Mouse (Mus musculus) forebrain, embryonic 16.5 days (tissue): Measurements from ENCODE around the gene Casz1. TPM values are rescaled to one million over a fixed set of nuclear protein-coding genes. Genes with fewer than 3 reads are reported as not detected.

ENCODE experiments used
- ATAC-seq: fragments of 200-750 bp; cut with Nextera tagmentation; 2 replicates; pipeline ENCODE4 v1.8.0; 2017; ENCODE audit warnings: mild to moderate bottlenecking, moderate library complexity
- H3K27ac ChIP-seq: fragments of 300-500 bp; sonication (generic); 2 replicates; pipeline ENCODE4 v1.5.1; 2014; ENCODE audit warnings: low read length, control low read depth
- H3K27me3 ChIP-seq: fragments of 300-500 bp; sonication (generic); replicated peaks from 2 replicates; pipeline ENCODE4 v1.6.1; 2014; ENCODE audit warnings: low read length; ENCODE audit not compliant: control insufficient read depth, insufficient read depth
- H3K36me3 ChIP-seq: fragments of 300-500 bp; sonication (generic); 2 replicates; pipeline ENCODE4 v1.6.1; 2014; ENCODE audit not compliant: control insufficient read depth, insufficient read depth
- H3K4me1 ChIP-seq: fragments of 300-500 bp; sonication (generic); replicated peaks from 2 replicates; pipeline ENCODE4 v1.6.1; 2014; ENCODE audit warnings: low read length; ENCODE audit not compliant: control insufficient read depth, insufficient read depth
- H3K4me2 ChIP-seq: fragments of 300-500 bp; sonication (generic); 2 replicates; pipeline ENCODE4 v1.6.1; 2014; ENCODE audit warnings: mild to moderate bottlenecking, low read length, control low read depth
- H3K4me3 ChIP-seq: fragments of 300-500 bp; sonication (generic); replicated peaks from 2 replicates; pipeline ENCODE4 v1.5.1; 2014; ENCODE audit warnings: mild to moderate bottlenecking, low read length, control low read depth
- H3K9ac ChIP-seq: fragments of 300-500 bp; sonication (generic); replicated peaks from 2 replicates; pipeline ENCODE4 v1.6.1; 2014; ENCODE audit warnings: low read depth, low read length, control low read depth
- H3K9me3 ChIP-seq: fragments of 300-500 bp; sonication (generic); 2 replicates; pipeline ENCODE4 v1.6.1; 2016; ENCODE audit warnings: low read length; ENCODE audit not compliant: control insufficient read depth
- WGBS: fragments of 180-500 bp; shearing (Covaris S2); extraction: QIAGEN DNeasy Blood & Tissue Kit; methylation state at CpG from one replicate; pipeline ENCODE4 v1.1.7; 2014; 5-methylcytosine and 5-hydroxymethylcytosine counted together
- polyA plus RNA-seq: library from polyadenylated mRNA; unstranded; fragments of >200 nt; fragmentation: Nextera tagmentation; extraction: Ambion mirVana; gene quantifications from 2 replicates; pipeline ENCODE4 v1.2.1, GENCODE M21; 2015

The Casz1 gene
- polyA plus RNA-seq, 1 experiment from 2014 or later = 1.0 TPM

DNA sequence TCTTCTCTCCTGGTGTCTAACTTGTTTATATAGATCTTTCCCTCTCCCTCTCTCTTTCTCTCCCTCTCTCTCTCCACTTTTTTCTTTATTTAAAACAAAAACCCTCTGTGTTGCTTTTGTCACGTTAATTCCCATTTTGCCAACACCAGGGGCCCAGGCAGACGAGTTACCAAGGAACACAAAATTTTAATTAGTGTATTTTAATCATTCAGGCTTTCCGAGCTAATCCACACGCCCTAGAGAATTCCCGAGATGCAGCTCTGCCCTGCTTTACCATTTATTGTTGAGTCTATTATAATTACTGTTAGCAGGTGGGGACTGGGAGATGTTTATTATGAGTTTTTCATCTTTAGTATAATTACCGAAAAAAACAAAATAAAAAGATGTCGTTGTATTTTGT lies 56.4 kb downstream of the Casz1 start:
- WGBS = 6% methylated on average over 7 of the region's 7 CpGs
- H3K9me3 ChIP-seq = no peaks in the 10 kb centered on the region
- H3K4me1 ChIP-seq = peaks cover 42% of the 10 kb centered on the region
- H3K27ac ChIP-seq = peak overlapping the region; percentile 43
- no peaks in the 10 kb centered on the region for H3K36me3 ChIP-seq
- peak overlapping the region; percentile 24; the same call in 1 of the 2 replicates for H3K4me3 ChIP-seq
- H3K9ac ChIP-seq = peak overlapping the region; percentile 23; the same call in 1 of the 2 replicates
- H3K27me3 ChIP-seq = peaks cover 14% of the 10 kb centered on the region; the same call in 1 of the 2 replicates
- H3K4me2 ChIP-seq = peak overlapping the region; percentile 49
- ATAC-seq = no peak

GRCm38 (mm10) chr4:148866812-148867470 lies 62.7 kb downstream of the Casz1 start:
- peaks cover 34% of the 10 kb centered on the region for H3K4me1 ChIP-seq
- no peak overlapping the region for H3K27ac ChIP-seq
- no peak overlapping the region for H3K4me2 ChIP-seq

GRCm38 (mm10) chr4:148867721-148868397 lies 63.6 kb downstream of the Casz1 start:
- 38% methylated on average over 11 of the region's 11 CpGs for WGBS
- Histone ChIP-seq H3K4me2 (no peak overlapping the region), H3K27ac (no peak overlapping the region), H3K36me3 (no peaks in the 10 kb centered on the region), H3K9ac (no peak overlapping the region), H3K4me3 (no peak overlapping the region), H3K27me3 (peaks cover 5% of the 10 kb centered on the region; the same call in 1 of the 2 replicates), H3K9me3 (no peaks in the 10 kb centered on the region), H3K4me1 (peaks cover 43% of the 10 kb centered on the region)
- ATAC-seq = peak; percentile 61

More at GRCm38 (mm10) chr4:148866812-148867470, 62.7 kb downstream of the Casz1 start:
- Histone ChIP-seq H3K4me3 (no peak overlapping the region), H3K9me3 (no peaks in the 10 kb centered on the region), H3K9ac (no peak overlapping the region), H3K36me3 (no peaks in the 10 kb centered on the region), H3K27me3 (peaks cover 9% of the 10 kb centered on the region; the same call in 1 of the 2 replicates)
- ATAC-seq = peak; percentile 29; the same call in 1 of the 2 replicates
- 2% methylated on average over 12 of the region's 12 CpGs for WGBS

GRCm38 (mm10) chr4:148869566-148869965 lies 65.3 kb downstream of the Casz1 start:
- no peak for ATAC-seq
- 53% methylated on average over 7 of the region's 7 CpGs for WGBS
- Histone ChIP-seq H3K4me2 (no peak overlapping the region), H3K4me3 (no peak overlapping the region), H3K4me1 (peaks cover 45% of the 10 kb centered on the region), H3K27me3 (peaks cover 5% of the 10 kb centered on the region; the same call in 1 of the 2 replicates), H3K36me3 (no peaks in the 10 kb centered on the region), H3K9me3 (no peaks in the 10 kb centered on the region), H3K9ac (no peak overlapping the region), H3K27ac (no peak overlapping the region)

DNA sequence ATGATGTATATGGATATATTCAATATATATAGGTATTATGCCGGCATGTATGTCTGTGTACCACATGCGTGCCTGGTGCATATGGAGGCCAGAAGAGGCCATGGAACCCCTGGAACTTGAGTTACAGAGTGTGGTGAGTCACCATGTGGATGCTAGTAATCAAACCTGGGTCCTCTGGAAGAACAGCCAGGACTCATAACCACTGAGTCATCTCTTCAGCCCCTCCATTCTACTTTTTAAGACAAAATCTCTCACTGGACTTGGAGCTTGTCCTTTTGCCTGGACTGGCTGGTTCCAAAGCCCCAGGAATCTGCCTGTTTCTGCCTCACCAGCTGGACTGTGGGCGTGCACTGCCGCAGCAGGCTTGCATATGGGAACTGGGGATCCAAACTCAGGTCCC lies 66.3 kb downstream of the Casz1 start:
- Histone ChIP-seq H3K27ac (no peak overlapping the region), H3K9ac (no peak overlapping the region), H3K9me3 (no peaks in the 10 kb centered on the region), H3K4me2 (no peak overlapping the region), H3K4me3 (no peak overlapping the region), H3K36me3 (no peaks in the 10 kb centered on the region), H3K4me1 (peaks cover 45% of the 10 kb centered on the region), H3K27me3 (peaks cover 9% of the 10 kb centered on the region)
- WGBS = 89% methylated on average over 4 of the region's 4 CpGs
- ATAC-seq = no peak

DNA sequence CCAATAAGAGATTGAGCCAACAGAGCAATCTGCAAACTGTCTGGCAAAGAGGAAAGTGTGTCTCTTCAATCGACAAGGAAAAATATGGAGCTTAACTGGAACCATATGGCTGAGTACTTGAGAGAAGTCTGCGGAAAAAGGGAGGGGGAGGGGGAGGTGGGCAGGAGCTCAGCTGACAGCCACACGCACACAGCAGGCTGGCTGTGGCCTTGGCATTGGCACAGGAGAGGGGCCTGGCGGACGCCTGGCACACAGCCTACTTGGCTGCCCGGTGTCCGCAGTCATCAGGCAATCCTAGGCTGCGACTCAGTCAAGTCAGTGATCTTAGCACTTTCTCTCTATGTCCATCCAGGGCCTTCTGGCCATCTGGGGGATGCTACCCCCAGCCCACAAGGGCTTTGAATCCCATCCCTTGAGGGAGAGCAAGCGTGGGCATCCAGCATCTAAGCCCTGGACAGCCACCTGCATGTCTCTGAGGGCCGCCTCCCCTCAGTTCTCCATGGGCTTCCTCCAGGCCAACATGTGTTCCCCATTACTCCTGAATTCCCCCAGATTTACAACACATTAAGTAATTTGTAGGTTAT lies 67.6 kb downstream of the Casz1 start:
- H3K27ac ChIP-seq = no peak overlapping the region
- no peak overlapping the region for H3K4me2 ChIP-seq
- peak; percentile 71 for ATAC-seq
- H3K9me3 ChIP-seq = no peaks in the 10 kb centered on the region
- H3K36me3 ChIP-seq = no peaks in the 10 kb centered on the region
- H3K9ac ChIP-seq = no peak overlapping the region
- peaks cover 4% of the 10 kb centered on the region for H3K27me3 ChIP-seq
- H3K4me3 ChIP-seq = no peak overlapping the region
- peaks cover 54% of the 10 kb centered on the region for H3K4me1 ChIP-seq
- 15% methylated on average over 10 of the region's 10 CpGs for WGBS

DNA sequence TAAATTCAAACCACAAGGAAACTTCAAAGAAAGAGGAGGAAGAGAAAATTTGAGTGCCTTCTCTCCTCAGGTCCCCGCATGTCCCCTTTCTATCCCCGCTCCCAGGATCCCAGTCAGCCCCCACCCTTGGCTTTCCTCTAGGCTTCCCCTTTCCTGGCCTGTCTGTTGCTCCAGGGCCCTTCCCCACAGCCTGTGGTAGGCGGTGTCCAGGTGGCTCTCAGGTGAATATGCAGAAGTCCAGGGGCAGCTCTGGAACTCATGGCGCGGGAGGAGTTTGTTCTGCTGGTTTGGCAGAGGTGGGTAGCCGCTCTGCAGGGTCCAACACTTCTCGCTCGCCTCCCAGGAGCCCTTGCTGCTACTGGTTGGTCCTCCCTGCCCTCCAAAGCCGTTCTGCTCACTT lies 68.1 kb downstream of the Casz1 start:
- no peak for ATAC-seq
- 60% methylated on average over 9 of the region's 9 CpGs for WGBS

GRCm38 (mm10) chr4:148872783-148873182 lies 68.6 kb downstream of the Casz1 start:
- H3K27ac ChIP-seq = no peak overlapping the region
- WGBS = 58% methylated on average over 12 of the region's 12 CpGs
- no peak overlapping the region for H3K9ac ChIP-seq
- peaks cover 47% of the 10 kb centered on the region for H3K4me1 ChIP-seq
- H3K9me3 ChIP-seq = no peaks in the 10 kb centered on the region
- H3K4me3 ChIP-seq = no peak overlapping the region
- no peak overlapping the region for H3K4me2 ChIP-seq
- no peak for ATAC-seq
- no peaks in the 10 kb centered on the region for H3K36me3 ChIP-seq
- H3K27me3 ChIP-seq = peaks cover 4% of the 10 kb centered on the region

More for the DNA sequence above, 68.1 kb downstream of the Casz1 start:
- Histone ChIP-seq H3K4me2 (no peak overlapping the region), H3K4me1 (peaks cover 50% of the 10 kb centered on the region), H3K27ac (no peak overlapping the region), H3K9me3 (no peaks in the 10 kb centered on the region), H3K27me3 (peaks cover 4% of the 10 kb centered on the region), H3K36me3 (no peaks in the 10 kb centered on the region), H3K4me3 (no peak overlapping the region), H3K9ac (no peak overlapping the region)

DNA sequence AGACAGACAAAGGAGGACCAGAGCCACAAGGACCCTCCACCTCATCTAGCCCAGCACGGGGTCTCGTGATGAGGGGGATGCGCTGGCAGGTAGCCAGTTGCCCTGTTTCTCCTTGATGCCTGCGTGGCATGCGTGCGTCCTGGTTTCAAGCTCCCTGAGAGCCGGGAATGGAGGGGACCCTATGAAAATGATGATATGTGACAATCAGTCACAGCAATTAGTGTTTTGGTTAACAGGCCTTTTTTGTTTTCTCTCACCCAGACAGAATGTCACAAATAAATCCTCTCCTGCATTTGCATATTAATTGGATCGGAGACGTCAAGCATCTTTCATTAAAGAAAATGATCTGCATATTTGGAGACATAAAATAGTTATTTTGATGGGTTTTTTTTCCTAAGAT lies 71.9 kb downstream of the Casz1 start:
- Histone ChIP-seq H3K4me3 (no peak overlapping the region), H3K4me1 (peaks cover 30% of the 10 kb centered on the region), H3K9me3 (no peaks in the 10 kb centered on the region), H3K36me3 (no peaks in the 10 kb centered on the region), H3K27me3 (peaks cover 13% of the 10 kb centered on the region), H3K27ac (no peak overlapping the region), H3K4me2 (no peak overlapping the region), H3K9ac (no peak overlapping the region)
- 22% methylated on average over 9 of the region's 9 CpGs for WGBS
- ATAC-seq = no peak
